ENCODE assay signal across 8 mouse cellular contexts in genomic region chr2:28583651-28584050, GRCm38 (mm10). TPM values are rescaled to one million over a fixed set of nuclear protein-coding genes. Genes with fewer than 3 reads are reported as not detected.
DNase-seq lines count a peak whose midpoint lies in the region; ATAC-seq and TF ChIP-seq lines count a peak whose summit lies in the region.

Gene Gtf3c5 (minus strand): TSS chr2:28583751.

- peak within 1 kb of the TSS; percentile 87 for H3K9ac ChIP-seq in heart, embryonic 13.5 days
- peak within 1 kb of the TSS; percentile 69 for H3K9ac ChIP-seq in neural tube, embryonic 14.5 days (replicated peaks; ENCODE audit: low read depth, low read length)

- peak within 1 kb of the TSS; percentile 76 for H3K4me3 ChIP-seq in layer of hippocampus, adult 2 months
- peak within 1 kb of the TSS; percentile 75 for H3K4me3 ChIP-seq in heart, embryonic 13.5 days
- H3K4me3 ChIP-seq in neural tube, embryonic 14.5 days (ENCODE audit: low read depth, low read length): peak within 1 kb of the TSS; percentile 60

- H3K4me1 ChIP-seq in heart, embryonic 13.5 days: peaks cover 17% of the 10 kb centered on the region
- peaks cover 10% of the 10 kb centered on the region for H3K4me1 ChIP-seq in neural tube, embryonic 14.5 days (ENCODE audit: control insufficient read depth, insufficient read depth, low read length)

- no peak for ATAC-seq in heart, embryonic 13.5 days (ENCODE audit: extremely low read depth, insufficient number of reproducible peaks, low FRiP score, low TSS enrichment)
- ATAC-seq in neural tube, embryonic 14.5 days (ENCODE audit: low read depth): no peak

- H3K4me2 ChIP-seq in heart, embryonic 13.5 days: peak within 1 kb of the TSS; percentile 84
- peak within 1 kb of the TSS; percentile 70 for H3K4me2 ChIP-seq in neural tube, embryonic 14.5 days (ENCODE audit: low read depth, low read length)

- intact Hi-C loops in left cerebral cortex, postnatal 36 days (cut with DNase I): loop anchor here (2.0 kb wide), 1 partner anchor 67 kb away; no protein-coding TSS in a partner anchor

- H3K36me3 ChIP-seq in heart, embryonic 13.5 days: peaks cover 26% of the 10 kb centered on the region
- H3K36me3 ChIP-seq in neural tube, embryonic 14.5 days (ENCODE audit: control insufficient read depth, insufficient read depth, low read length): 0 out of 2 replicates have a peak, but pooled peaks cover 9% of the 10 kb centered on the region

- no peak for DNase-seq in layer of hippocampus, adult 2 months (ENCODE audit: low spot score in 2 of 2)
- DNase-seq in layer of hippocampus, adult 9-11 months: no peak
- no peak for DNase-seq in adrenal gland, postnatal 36 days
- no peak for DNase-seq in left cerebral cortex, postnatal 36 days (ENCODE audit: low spot score in 2 of 2)
- no peak for DNase-seq in c-Kit-positive CD71-positive TER-119-positive erythroid progenitor cells, embryonic 14.5 days (ENCODE audit: low spot score)
- no peak for DNase-seq in lung, adult 18-20 months

- peak within 1 kb of the TSS; percentile 92 for H3K27ac ChIP-seq in layer of hippocampus, adult 2 months
- peak within 1 kb of the TSS; percentile 91 for H3K27ac ChIP-seq in heart, embryonic 13.5 days (replicated peaks)
- peak within 1 kb of the TSS; percentile 89 for H3K27ac ChIP-seq in neural tube, embryonic 14.5 days (ENCODE audit: low read depth, low read length)

- 67% methylated on average over 9 of the region's 9 CpGs for WGBS in heart, embryonic 13.5 days
- 77% methylated on average over 9 of the region's 9 CpGs for WGBS in neural tube, embryonic 14.5 days

- peaks cover 5% of the 10 kb centered on the region; the same call in 1 of the 2 replicates for H3K27me3 ChIP-seq in heart, embryonic 13.5 days (replicated peaks)
- no peaks in the 10 kb centered on the region for H3K27me3 ChIP-seq in neural tube, embryonic 14.5 days (ENCODE audit: control insufficient read depth, insufficient read depth, low read length)

- no peaks in the 10 kb centered on the region for H3K9me3 ChIP-seq in heart, embryonic 13.5 days
- no peaks in the 10 kb centered on the region for H3K9me3 ChIP-seq in neural tube, embryonic 14.5 days (ENCODE audit: control insufficient read depth, low read length)

- TF ChIP-seq CTCF in layer of hippocampus, adult 2 months (conservative IDR thresholded peaks at IDR 0.05): no peak

RNA-seq across cellular contexts. Expression of gene Gtf3c5, which starts in this region (rescaled TPM):
- total RNA-seq in layer of hippocampus, adult 2 months (2021): 10 to 100 TPM; 18.2 to 20.7 TPM
- 10 to 100 TPM; 17.5 to 19.5 TPM for total RNA-seq in adrenal gland, postnatal 36 days (2021)
- 29.8 and 30.9 TPM in 2 replicates for polyA plus RNA-seq in heart, embryonic 13.5 days (2015; fragmentation: Nextera tagmentation; extraction: Ambion mirVana)
- 10 to 100 TPM; 17.9 to 18.6 TPM for total RNA-seq in left cerebral cortex, postnatal 36 days (2021)
- polyA plus RNA-seq in neural tube, embryonic 14.5 days (2014; fragmentation: Nextera tagmentation; extraction: Ambion mirVana): 28.0 and 30.7 TPM in 2 replicates
